Mouse (Mus musculus) right cerebral cortex, postnatal 10 days (tissue): ENCODE measurements around the gene Rhno1.

ENCODE experiments used
- DNase-seq, 2 experiments: peaks; one replicate each; pipeline ENCODE4 v3.0.0; 2021; ENCODE audit warnings: low spot score in 2 of 2

The Rhno1 gene

DNA sequence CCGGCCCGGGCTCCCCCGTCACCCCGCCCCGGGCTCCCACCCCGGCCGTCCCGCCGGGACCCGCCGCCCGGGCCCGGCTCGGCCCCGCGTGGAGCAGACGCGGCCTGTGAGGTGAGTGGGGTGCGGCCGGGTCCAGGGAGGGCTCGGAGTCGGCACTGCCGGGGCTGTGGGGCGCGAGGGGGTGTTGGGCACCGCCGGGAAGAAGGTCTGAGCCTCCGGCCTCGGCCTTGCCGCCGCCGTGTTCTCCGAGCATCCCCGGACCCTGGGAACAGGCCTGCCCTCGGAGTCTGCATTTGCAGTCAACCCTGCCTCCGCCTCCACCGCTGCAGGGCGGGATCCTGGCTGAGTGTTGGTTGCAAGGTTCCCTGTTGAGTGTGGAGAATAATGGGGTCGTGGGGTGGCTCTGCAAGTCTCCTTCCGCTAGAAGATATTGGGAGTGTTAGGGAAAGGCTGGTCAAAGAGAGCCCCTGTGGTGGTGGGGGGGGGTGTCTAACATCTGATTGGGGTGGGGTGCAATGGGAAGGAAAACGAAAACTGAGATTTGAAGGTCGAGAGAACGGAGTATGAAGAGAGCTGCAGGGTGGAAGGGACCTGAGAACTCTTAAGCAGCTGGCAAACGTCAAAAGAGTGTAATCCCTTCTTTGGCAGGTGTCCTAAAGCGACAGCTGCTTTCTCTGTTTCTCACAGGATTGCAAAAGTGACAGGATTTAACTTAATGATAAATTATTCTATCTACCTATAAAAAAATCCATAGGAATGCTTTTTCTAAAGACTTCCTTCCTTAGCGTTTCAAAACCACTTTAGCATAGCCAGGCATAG is 505 bp upstream of the Rhno1 start:
- no peak for DNase-seq

DNA sequence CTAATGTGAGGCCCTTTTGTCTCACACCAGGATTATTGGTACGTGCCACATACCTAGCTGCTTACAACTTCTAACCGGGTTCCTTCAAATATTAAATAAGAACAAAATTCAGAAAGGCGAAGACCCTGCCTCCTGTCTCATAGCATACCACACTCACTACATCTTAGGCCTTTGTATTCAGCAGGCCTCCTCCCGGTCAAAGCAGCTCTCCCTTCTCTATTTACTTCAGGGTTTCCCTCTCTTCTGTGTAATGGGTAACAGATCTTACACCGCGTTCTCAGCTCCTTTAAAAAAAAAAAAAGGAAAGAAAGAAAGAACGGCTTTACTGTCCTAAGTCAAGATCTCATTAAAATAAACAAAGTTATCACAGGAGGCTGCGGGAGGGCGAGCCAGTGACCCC is 810 bp downstream of the Rhno1 start:
- no peak for DNase-seq

DNA sequence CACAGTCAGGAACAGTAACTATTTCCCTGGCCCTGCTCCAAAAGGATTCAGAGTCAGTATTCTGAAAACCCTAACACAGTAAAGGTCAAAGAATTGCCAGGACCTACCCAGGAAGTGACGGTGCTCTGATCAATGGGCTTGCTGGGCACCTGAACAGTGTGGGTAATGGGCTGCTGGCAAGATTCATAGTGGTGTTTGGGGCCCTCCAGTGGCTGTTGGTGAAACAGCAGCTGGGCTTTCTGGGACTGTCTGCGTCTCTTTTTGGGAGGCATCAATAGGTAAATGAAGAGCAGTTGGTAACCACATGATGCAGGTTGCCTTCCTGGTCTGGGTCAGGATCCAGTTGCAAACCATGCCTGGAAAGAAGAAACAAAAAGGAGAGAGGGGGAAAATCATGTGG is 3.7 kb downstream of the Rhno1 start:
- DNase-seq = peak; percentile 76 to 84

DNA sequence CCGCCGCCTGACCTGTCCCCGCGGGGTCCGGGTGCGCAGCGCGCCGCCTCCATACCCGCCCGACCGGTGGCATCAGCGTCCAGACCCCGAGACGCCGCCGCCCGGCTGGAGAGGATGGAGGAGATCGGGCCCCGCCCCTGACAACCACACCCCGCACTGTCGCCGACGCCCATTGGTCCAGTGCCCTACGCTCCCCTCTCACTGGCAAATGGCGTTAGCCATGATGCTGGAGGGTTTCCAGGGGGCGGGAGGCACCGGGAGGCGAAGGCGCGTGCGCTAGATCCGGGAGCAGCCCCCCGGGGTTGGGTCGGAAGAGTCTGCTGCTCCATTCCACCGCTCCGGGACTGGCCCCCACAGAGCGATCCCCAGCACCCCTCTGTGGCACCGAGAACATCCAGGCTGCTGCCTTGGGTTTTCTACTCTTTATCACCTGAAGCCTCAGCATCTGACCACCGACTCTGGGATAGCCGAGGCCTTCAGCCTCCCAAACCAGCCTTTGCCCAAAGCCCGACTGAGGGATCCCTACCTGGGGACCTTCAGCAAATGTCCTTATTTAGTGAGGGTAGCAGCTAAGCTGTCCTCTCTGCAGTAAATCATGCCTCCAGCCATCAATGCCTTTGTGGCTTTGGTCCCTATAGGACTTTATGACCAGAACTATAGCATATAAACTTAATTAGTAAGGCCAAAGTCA is 6.8 kb downstream of the Rhno1 start, which contains the start of gene Tulp3:
TSS of gene Tulp3 (minus strand) at position 126 of the 691 bp plus-strand sequence.
- DNase-seq = peak; percentile 99

DNA sequence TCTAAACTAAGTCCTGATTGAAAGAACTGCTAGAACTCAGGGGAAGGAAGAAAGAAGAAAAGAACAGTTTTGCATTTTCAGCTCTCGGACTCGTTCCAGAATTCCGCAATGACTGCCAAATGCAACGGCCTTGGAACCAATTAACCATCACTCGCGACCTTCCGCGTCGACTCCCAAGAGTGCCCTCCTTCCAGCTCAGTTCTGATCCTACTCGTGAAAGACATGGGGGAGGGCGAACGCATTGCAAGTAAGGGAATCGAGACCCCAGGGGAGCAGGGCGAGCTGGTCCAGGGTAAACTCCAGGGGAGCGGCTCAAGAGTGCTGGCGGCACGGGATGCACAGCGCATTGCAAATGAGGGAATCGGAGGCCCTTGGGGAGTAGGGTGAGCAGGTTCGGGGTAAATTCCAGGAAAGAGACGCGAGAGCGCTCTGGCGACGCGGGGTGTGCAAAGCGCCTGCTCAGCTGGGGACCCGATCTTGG is 7.5 kb downstream of the Rhno1 start:
- peak; percentile 77 to 83 for DNase-seq

DNA sequence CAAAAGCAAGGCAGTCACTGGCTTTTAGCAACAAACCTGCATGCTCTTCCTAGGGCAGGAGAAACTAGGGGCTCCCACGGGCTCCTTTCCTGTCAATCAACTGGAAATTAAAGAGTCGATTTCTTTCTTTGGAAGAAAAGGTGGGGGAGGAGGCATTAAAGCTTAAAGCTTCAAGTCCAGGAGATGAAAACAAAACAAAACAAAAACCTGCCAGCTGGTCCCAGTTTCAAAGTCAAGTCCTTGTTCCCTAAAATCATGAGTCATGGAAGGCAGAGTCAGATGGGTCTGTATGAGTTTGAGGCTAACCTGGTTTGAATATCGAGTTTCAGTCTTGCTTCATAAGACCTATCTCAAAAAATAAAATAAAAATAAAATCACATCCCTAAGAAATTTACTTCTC is 8.6 kb downstream of the Rhno1 start:
- no peak for DNase-seq

DNA sequence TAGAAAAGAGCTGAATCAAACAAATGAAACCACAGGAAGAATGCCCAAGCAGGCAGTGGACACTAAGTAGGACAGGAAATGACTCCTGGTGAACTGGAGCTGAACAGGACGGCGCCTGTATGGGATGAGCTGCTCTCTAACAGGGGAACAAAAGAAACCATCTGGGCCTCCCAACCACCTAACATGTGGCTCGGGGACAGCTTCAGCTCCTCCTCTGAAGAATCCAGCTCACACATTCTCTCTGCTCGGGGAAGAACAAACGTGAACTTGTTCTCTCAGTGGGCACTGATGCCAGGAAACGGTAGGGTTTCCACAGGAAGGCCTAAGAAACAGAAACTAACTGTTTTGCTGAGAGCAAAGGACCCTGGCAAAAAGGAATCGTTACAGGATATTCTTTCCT is 13.0 kb downstream of the Rhno1 start:
- DNase-seq = peak; percentile 63 to 75

DNA sequence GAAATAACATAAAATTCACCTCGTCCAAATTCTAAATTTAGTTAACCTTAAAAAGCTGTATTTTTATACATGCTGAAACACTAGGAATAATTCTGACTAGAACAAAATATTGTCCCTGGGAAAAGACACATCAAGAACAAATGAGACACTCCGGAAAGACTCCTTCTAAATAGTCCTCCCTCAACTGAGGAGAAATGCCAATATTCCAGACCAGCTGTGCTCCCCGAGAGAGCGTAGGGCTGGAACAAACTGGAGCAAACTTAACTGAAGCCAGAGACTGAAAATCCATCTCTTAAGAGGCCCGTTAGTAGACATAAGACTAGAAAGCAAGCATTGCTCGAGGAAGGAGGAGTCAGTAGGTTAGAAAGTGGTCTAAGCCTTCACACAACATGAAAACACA is 15.9 kb downstream of the Rhno1 start:
- DNase-seq = no peak

DNA sequence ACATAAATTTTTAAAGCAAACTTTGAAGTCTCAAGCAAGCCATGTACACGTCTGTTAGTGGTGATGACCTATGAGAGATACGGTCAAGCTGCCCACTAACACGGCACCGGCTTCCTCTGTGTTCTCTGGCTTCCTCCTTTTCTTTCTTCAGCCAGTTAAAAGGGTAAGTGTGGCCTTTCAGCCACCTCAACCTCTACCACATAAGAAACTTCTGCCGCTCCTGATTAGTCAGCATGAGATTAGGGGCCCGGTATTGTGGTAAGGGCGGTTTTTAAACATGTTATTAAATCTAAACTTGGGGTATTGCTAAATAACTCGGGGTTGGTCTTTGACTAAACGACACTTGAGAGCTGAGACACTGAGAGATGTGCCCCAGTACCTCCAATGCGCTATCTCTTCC is 17.1 kb downstream of the Rhno1 start:
- DNase-seq = no peak

DNA sequence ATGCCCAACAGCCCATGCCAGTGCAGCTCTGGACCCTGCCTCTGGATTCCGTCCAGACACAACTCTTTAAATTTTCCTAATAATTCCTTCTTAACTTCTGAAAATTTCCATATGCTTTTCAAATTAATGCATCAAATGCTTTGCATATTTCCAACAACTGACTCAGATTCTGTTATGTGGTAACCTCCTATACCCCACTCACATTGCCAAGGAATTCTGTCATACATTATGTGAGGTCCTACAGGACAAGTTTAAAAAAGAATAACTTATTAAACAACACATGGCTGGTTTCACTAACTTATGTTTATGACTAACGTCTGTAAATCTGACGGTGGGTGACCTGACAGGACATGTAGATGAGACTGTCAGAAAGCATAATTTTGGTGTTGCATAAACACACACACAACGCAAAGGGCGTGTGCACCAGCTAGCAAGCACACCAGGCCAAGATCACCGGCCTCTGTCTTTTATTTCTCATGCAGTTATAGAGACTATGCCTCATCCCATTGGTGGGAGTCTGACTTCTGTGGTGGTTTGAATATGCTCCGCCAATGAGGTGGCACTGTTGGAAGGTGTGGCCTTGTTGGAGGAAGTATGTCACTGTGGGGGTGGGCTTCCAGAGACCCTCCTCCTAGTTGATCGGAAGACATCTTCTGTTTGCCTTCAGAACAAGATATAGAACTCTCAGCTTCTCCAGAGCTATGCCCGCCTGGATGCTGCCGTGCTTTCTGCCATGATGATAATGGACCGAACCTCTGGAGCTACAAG is 20.6 kb downstream of the Rhno1 start:
- no peak for DNase-seq

DNA sequence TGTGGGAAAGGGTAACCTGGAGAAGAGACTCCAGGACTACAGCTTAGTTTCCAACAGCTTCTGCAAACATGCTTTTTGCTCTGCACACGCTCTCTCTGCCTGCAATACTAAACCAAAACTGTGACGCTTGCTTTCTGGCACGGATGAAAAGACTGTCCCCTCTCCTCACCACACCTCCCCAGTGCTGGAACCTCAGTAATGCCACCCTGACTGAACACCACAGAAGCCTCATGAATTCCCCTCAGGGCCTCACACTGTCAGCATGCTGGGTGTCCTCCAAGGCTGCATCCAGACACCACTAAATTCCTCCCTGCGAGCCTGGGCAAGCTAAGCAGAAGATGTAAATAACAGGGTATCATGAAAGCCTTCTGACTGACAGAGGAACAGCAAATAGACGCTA is 23.8 kb downstream of the Rhno1 start:
- no peak for DNase-seq

DNA sequence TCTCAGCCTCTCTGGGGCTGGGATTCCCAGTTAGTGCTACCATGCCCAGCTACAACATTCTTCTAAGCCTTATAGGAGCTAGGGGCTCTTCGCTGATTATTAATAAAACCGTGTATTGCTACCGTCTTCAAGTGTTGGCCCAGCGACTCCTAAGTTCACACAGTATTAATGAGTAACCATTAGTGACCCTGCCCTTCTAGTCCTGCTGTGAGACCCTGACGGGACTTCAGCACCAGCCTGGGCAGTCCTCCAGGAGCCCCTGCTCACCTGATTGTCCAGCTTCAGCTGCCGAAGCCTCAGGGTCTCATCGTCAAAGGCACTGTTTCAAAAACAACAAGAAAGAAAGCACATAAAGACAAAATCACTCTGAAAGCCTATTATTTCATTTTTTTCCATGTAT is 25.2 kb downstream of the Rhno1 start:
- no peak for DNase-seq

DNA sequence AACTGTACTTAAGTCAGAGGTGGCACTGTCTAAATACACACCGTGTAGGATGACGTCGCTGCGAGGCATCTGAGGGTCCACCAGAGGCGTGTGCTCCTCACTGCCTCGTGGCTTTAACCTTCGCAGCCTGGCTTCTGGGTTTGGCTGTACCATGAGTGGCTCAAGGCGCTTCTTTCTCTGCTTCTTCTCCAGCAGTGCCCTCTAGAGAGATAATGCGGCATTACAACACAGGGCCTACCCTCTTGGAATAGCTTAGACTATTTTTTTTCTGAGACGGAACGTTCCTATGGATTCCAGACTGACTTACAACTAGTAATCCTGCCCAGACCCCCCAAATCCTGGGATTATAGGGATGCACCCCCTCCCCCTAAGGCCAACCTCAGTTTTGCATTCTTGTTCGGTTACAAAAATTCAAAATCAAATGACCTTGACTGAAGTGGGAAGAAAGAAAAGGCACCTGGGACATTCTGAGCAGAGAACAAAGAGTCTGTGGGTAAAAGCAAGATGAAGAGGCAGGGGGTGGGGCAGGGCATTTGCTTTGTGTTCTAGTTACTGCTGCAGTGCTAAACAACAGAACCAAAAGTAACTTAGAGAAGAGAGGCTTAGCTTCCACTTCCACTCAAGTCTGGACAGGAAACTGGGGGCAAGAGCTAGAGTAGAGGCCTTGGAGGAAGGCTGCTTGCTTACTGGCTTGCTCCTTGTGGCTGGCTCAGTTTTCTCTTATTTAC is 28.1 kb downstream of the Rhno1 start:
- DNase-seq = peak; percentile 67 to 80

DNA sequence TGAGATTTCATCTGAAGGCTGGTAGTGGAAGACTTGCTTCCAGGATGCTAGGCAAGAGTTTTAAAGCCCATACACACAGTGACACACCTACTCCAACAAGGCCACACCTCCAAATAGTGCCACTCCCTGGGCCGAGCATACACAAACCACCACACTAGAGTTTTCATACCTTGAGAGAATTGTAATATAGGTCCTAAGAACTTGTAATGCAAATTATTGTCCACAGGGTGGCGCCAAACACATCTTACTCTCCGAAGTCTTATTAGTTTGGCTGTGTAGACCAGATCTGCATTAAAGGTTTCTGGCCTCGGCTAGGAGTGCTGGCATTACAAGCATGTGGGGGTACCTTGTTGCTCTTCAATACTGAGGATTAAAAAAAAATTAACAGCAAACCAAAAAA is 44.4 kb downstream of the Rhno1 start:
- DNase-seq = peak; percentile 71 to 76

DNA sequence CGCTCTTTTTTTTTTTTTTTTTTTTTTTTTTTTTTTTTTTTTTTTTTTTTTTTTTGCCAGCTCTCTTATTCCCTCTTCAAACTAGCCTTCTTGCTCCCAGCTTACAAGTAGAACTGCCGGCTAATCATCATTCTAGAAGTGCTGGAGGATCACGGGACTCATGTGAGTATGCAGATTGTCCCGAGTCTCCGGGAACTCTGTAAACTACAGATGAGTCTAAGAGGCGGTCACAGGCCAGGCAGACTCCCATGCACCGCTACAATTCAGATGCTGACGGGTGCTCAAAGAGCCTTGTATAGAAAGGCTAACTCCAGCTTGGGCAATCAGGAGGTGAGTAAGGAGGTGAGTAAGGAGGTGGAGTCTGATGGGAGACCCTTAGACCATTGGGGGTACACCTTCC is 47.1 kb downstream of the Rhno1 start:
- no peak for DNase-seq

DNA sequence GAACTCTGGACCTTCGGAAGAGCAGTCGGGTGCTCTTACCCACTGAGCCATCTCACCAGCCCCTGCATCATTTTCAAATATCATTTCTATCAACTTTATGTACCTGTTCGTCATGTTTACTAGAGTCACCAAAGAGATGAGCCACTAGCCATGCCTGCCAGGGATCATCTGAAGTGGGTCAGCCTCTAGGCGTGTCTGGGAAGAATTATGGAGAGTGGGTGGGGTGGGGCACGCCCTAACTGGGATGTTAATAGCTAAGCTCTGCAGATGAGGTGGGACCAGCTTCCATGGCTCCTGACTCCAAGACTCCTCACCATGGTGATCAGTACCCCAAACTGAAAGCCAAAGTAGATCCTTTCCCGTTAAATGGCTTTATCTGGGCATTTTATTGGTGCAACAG is 47.9 kb downstream of the Rhno1 start:
- no peak for DNase-seq

DNA sequence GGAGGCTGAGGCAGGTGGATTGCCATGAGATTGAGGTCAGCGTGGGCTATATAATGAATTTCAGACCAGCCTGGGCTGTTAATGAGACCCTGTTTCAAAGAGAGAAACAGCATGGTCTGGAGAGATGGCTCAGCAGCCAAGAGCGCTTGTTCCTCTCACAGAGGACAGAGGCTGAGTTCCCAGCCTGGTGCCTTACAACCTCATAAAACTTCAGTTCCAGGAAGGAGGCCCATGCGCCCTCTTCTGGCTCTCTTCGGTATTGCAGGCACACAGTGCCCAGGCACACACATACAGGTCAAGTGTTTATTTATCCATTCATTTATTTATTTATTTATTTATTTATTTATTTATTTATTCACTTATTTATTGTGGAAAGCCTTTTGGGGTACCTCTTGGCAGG is 54.4 kb downstream of the Rhno1 start:
- peak in 1 of 2 experiments; percentile 58 for DNase-seq
